Mouse (Mus musculus) heart, embryonic 11.5 days (tissue): Measurements from ENCODE around the gene Dvl1. TPM values are rescaled to one million over a fixed set of nuclear protein-coding genes. Genes with fewer than 3 reads are reported as not detected.

Source experiments
- ATAC-seq: fragments of 200-750 bp; cut with Nextera tagmentation; replicated peaks from 2 replicates; pipeline ENCODE4 v1.8.0; 2017; ENCODE audit warnings: moderate library complexity; ENCODE audit not compliant: insufficient number of reproducible peaks, low FRiP score, low TSS enrichment
- H3K27ac ChIP-seq: fragments of 300-500 bp; sonication (generic); 2 replicates; pipeline ENCODE4 v1.5.1; 2014; ENCODE audit warnings: mild to moderate bottlenecking, low read depth, low read length
- H3K27me3 ChIP-seq: fragments of 300-500 bp; sonication (generic); 2 replicates; pipeline ENCODE4 v1.6.1; 2014; ENCODE audit warnings: mild to moderate bottlenecking, low read length, mixed read lengths; ENCODE audit not compliant: control insufficient read depth, insufficient read depth
- H3K36me3 ChIP-seq: fragments of 300-500 bp; sonication (generic); 2 replicates; pipeline ENCODE4 v1.6.1; 2014; ENCODE audit warnings: mild to moderate bottlenecking, low read length, moderate library complexity, mixed read lengths; ENCODE audit not compliant: control insufficient read depth, insufficient read depth
- H3K4me1 ChIP-seq: fragments of 300-500 bp; sonication (generic); 2 replicates; pipeline ENCODE4 v1.6.1; 2014; ENCODE audit warnings: low read length; ENCODE audit not compliant: control insufficient read depth, insufficient read depth
- H3K4me2 ChIP-seq: fragments of 300-500 bp; sonication (generic); 2 replicates; pipeline ENCODE4 v1.6.1; 2014; ENCODE audit warnings: mild to moderate bottlenecking, moderate library complexity
- H3K4me3 ChIP-seq: fragments of 300-500 bp; sonication (generic); 2 replicates; pipeline ENCODE4 v1.5.1; 2014; ENCODE audit warnings: low read depth, low read length
- H3K9ac ChIP-seq: fragments of 300-500 bp; sonication (generic); 2 replicates; pipeline ENCODE4 v1.6.1; 2014; ENCODE audit warnings: mild to moderate bottlenecking, low read depth, low read length, moderate library complexity
- H3K9me3 ChIP-seq: fragments of 300-500 bp; sonication (generic); replicated peaks from 2 replicates; pipeline ENCODE4 v1.6.1; 2016; ENCODE audit warnings: low read length; ENCODE audit not compliant: control insufficient read depth
- WGBS: fragments of 180-500 bp; shearing (Covaris S2); extraction: QIAGEN DNeasy Blood & Tissue Kit; methylation state at CpG from one replicate; pipeline ENCODE4 v1.1.7; 2014; ENCODE audit not compliant: insufficient replicate concordance; 5-methylcytosine and 5-hydroxymethylcytosine counted together
- polyA plus RNA-seq: library from polyadenylated mRNA; unstranded; fragments of >200 nt; fragmentation: Nextera tagmentation; extraction: Ambion mirVana; gene quantifications from 2 replicates; pipeline ENCODE4 v1.2.1, GENCODE M21; 2014

The Dvl1 gene
- polyA plus RNA-seq: 5.8 and 6.8 TPM in 2 replicates

GRCm38 (mm10) chr4:155846871-155847578 lies at the start of gene Dvl1:
Gene Dvl1, plus strand, starts transcription at chr4:155847402.
- no peaks in the 10 kb centered on the region for H3K36me3 ChIP-seq
- no peaks in the 10 kb centered on the region for H3K9me3 ChIP-seq
- H3K27ac ChIP-seq: peak within 1 kb of the TSS; percentile 41; the same call in 1 of the 2 replicates
- peak within 1 kb of the TSS; percentile 98 for H3K4me2 ChIP-seq
- whole genome bisulfite sequencing: 2% methylated on average over 52 of the region's 65 CpGs
- peak; percentile 91 for ATAC-seq
- H3K27me3 ChIP-seq: no peaks in the 10 kb centered on the region
- H3K9ac ChIP-seq: peak within 1 kb of the TSS; percentile 84
- H3K4me3 ChIP-seq: peak within 1 kb of the TSS; percentile 83
- H3K4me1 ChIP-seq: peaks cover 11% of the 10 kb centered on the region

- no peak overlapping the region for H3K4me3 ChIP-seq
- no peaks in the 10 kb centered on the region for H3K9me3 ChIP-seq
- H3K36me3 ChIP-seq: no peaks in the 10 kb centered on the region; the same call in 1 of the 2 replicates
- 100% methylated on average over 1 of the region's 1 CpGs for WGBS
- no peak overlapping the region for H3K27ac ChIP-seq
- H3K9ac ChIP-seq: no peak overlapping the region
- H3K4me2 ChIP-seq: no peak overlapping the region
- H3K4me1 ChIP-seq: peaks cover 9% of the 10 kb centered on the region
- H3K27me3 ChIP-seq: no peaks in the 10 kb centered on the region; the same call in 1 of the 2 replicates
- no peak for ATAC-seq
These were observed 45.1 kb upstream of the Dvl1 start for GRCm38 (mm10) chr4:155802075-155802474.

DNA sequence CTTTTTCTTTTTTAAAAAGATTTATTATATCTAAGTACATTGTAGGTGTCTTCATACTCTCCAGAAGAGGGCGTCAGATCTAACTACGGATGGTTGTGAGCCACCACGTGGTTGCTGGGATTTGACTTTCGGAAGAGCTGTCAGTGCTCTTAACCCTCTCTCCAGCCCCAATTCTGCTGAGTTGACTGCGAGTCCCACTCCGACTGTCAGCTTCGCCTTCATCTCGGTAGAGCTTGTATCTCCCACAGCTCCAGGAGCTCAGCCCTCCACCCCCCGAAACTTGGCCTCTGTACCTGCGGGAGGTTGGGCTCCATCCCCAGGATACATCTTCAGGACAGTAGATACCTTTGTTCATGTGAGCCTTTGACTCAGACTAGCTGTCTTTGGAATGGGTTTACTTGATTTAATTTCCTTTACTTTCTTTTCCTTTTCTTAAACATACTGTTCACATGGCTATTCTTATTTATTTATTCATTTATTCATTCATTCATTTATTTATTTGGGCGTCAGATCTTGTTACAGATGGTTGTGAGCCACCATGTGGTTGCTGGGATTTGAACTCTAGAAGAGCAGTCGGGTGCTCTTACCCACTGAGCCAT lies 44.4 kb upstream of the Dvl1 start, which contains the start of gene Mrpl20:
Gene Mrpl20 (plus strand): TSS at position 138 of the 599 bp plus-strand sequence.
- peak within 1 kb of the TSS; percentile 96 for H3K4me3 ChIP-seq
- H3K27ac ChIP-seq: peak within 1 kb of the TSS; percentile 46; the same call in 1 of the 2 replicates
- H3K4me2 ChIP-seq: peak within 1 kb of the TSS; percentile 81
- H3K9ac ChIP-seq: peak within 1 kb of the TSS; percentile 94
- 9% methylated on average over 12 of the region's 12 CpGs for WGBS
- H3K27me3 ChIP-seq: no peaks in the 10 kb centered on the region; the same call in 1 of the 2 replicates
- peaks cover 4% of the 10 kb centered on the region for H3K36me3 ChIP-seq
- peaks cover 9% of the 10 kb centered on the region for H3K4me1 ChIP-seq
- H3K9me3 ChIP-seq: no peaks in the 10 kb centered on the region
- ATAC-seq: peak; percentile 14; the same call in 1 of the 2 replicates

DNA sequence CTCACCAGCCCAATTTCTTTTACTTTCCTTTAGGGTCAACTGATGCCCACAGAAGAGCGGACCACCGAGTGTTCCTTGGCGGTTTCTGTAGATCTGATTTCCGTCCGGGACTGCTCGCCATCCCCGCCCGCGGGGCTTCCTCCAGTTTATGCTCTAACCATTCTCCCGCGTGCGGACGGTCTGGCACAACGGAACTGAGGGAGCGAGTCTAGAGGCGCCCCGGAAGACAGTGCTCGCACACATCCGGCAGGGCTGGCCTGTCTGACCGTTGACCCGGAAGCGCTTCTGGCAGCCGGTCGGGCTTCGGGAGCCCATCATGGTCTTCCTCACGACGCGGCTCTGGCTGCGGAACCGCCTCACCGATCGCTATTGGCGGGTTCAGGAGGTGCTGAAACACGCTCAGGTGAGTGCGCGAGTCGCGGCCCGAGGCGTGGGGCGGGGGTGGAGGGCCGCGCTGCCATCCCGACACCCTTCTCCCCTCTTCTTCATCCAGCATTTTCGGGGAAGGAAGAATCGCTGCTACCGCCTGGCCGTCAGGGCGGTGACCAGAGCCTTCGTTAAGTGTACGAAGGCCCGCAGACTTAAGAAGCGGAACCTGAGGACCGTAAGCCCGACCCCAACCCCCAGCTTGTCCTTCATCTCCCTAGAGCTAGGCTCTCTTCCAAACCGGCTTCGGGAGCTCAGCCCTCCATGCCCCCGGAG lies 43.7 kb upstream of the Dvl1 start:
- H3K9me3 ChIP-seq: no peaks in the 10 kb centered on the region
- no peaks in the 10 kb centered on the region; the same call in 1 of the 2 replicates for H3K27me3 ChIP-seq
- ATAC-seq: peak; percentile 97
- H3K4me2 ChIP-seq: peak overlapping the region; percentile 81
- peak overlapping the region; percentile 94 for H3K9ac ChIP-seq
- peak overlapping the region; percentile 46; the same call in 1 of the 2 replicates for H3K27ac ChIP-seq
- H3K4me3 ChIP-seq: peak overlapping the region; percentile 96
- peaks cover 7% of the 10 kb centered on the region for H3K36me3 ChIP-seq
- WGBS: under 1% methylated on average over 58 of the region's 58 CpGs
- H3K4me1 ChIP-seq: peaks cover 9% of the 10 kb centered on the region

DNA sequence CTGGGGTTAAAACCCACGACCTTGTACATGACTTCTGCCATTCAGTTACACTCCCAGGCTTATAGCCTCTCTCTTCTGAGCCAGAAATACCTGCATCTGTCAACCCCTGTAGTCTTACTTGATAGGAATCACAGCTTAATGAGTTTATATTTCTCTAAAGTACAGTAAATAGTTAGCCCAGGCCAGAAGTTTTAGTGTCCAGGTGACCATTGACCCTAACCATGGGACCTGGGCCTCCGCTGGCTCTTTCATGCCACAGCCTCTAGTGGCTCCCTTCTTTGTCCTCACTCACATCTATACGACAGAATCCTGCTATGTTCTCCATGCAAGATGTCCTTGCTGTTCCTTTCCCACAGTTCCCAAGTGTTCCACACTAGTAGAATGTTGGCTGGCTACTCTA lies 39.4 kb upstream of the Dvl1 start:
- Histone ChIP-seq H3K36me3 (peaks cover 25% of the 10 kb centered on the region), H3K4me1 (peaks cover 13% of the 10 kb centered on the region), H3K27ac (no peak overlapping the region), H3K4me3 (no peak overlapping the region), H3K4me2 (no peak overlapping the region), H3K9me3 (no peaks in the 10 kb centered on the region), H3K9ac (no peak overlapping the region), H3K27me3 (no peaks in the 10 kb centered on the region)
- WGBS: 85% methylated on average over 3 of the region's 3 CpGs
- ATAC-seq: no peak

DNA sequence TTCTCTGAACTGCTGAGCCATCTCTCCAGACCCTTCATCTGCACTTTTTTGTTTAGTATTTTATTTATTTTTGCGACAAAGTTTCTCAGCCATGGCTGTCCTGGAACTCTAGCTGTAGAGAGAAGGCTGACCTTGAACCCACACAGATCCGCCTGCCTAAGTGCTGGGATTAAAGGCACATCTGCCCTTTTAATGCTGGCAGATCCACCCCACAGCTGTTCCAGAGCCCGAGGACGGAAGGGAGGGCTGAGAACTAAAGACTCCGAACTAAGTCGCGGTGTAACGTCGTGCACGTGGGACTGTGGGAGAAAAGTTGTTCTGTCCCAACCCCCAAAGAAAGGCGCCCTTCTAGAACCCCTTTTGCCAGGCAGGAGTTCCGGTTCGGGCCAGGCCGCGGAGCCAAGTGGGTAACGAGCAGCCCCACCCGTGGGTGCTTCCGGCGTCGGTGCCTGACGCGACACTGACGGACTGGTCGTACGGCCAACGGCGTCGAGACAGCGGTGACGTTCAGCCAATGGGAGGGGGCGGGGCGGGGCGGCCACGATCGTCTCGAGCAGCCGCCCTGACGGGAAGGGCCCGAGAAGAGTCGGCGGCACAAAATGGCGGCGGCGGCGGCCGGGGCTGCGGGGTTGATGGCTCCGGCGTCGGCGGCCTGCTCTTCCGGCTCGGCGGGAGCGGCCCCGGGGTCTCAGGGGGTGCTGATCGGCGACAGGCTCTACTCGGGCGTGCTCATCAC lies 35.1 kb upstream of the Dvl1 start, which contains the start of gene Ccnl2:
Gene Ccnl2 (plus strand): TSS at position 561 of the 736 bp plus-strand sequence.
- H3K27me3 ChIP-seq: no peaks in the 10 kb centered on the region
- peak within 1 kb of the TSS; percentile 99 for H3K9ac ChIP-seq
- H3K36me3 ChIP-seq: peaks cover 43% of the 10 kb centered on the region
- peaks cover 11% of the 10 kb centered on the region for H3K4me1 ChIP-seq
- peak within 1 kb of the TSS; percentile 99 for H3K4me3 ChIP-seq
- H3K9me3 ChIP-seq: no peaks in the 10 kb centered on the region
- H3K27ac ChIP-seq: peak within 1 kb of the TSS; percentile 94
- 1% methylated on average over 55 of the region's 60 CpGs for WGBS
- peak within 1 kb of the TSS; percentile 88 for H3K4me2 ChIP-seq
- ATAC-seq: peak; percentile 99

- Histone ChIP-seq H3K27ac (peak overlapping the region; percentile 94), H3K27me3 (no peaks in the 10 kb centered on the region), H3K4me3 (peak overlapping the region; percentile 99), H3K36me3 (peaks cover 46% of the 10 kb centered on the region), H3K9ac (peak overlapping the region; percentile 99), H3K4me2 (peak overlapping the region; percentile 88), H3K9me3 (no peaks in the 10 kb centered on the region), H3K4me1 (peaks cover 11% of the 10 kb centered on the region)
- under 1% methylated on average over 44 of the region's 49 CpGs for WGBS
- ATAC-seq: peak; percentile 39
These were observed 34.5 kb upstream of the Dvl1 start for GRCm38 (mm10) chr4:155812665-155813181.
